Mouse (Mus musculus) cerebellum, adult 9-11 months (tissue): ENCODE data around the gene Rnf151.
A peak's percentile ranks its signal among the peaks of the same experiment; 100 is the strongest.
"Not testable (repeated sequence)": the region's sequence is repeated elsewhere in the genome, so short reads cannot be mapped to it uniquely, and the experiment has no call there.

Experiments
- DNase-seq: peaks from one replicate; pipeline ENCODE4 v3.0.0; 2022

Rnf151 gene

DNA sequence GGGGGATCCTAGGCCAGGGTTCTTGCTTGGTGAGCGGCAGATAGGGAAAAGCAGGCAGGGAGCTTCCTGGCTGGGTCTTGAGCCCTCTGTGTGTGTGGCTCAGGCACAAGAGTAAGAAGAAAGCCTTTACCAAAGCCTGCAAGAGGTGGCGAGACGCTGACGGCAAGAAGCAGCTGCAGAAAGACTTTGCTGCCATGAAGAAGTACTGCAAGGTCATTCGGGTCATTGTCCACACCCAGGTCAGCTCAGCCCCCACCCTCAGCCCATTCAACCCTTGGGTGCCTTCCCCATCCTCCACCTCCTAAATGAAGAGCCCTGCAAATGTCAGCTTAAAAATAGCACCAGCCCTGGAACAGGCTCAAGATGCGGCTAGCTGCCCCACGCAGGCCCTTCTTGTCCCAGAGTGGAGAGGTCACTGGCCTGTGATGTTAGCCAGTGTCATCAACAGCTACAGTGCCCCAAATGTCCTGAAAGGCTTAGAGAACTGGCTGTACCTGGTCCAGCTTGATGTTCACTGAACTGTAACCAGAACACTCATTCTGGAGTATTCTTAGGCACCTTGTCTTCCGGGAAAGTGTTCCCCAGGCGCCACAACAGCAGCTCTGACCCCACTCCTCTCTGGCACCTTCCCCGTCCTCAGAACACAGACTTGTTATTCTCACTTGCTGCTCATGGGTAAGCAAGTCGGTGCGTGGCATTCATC lies 14.5 kb upstream of the Rnf151 start:
- DNase-seq, result no peak

DNA sequence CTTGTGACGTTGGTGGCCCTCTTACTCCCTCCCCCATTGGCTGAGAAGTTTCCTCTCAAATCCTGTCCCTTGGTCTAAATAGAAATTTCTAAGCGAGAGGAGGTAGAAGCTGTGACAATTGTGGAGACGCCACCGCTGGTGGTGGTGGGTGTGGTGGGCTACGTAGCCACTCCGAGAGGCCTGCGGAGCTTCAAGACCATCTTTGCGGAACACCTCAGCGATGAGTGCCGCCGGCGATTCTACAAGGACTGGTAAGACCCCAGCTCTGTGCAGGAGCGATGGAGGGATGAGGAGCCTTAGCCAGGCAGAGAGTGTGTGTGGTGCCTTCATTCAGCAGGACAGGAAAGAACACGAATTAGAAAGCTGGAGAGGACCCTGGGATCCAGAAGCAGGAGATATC lies 12.9 kb upstream of the Rnf151 start:
- DNase-seq, result no peak

DNA sequence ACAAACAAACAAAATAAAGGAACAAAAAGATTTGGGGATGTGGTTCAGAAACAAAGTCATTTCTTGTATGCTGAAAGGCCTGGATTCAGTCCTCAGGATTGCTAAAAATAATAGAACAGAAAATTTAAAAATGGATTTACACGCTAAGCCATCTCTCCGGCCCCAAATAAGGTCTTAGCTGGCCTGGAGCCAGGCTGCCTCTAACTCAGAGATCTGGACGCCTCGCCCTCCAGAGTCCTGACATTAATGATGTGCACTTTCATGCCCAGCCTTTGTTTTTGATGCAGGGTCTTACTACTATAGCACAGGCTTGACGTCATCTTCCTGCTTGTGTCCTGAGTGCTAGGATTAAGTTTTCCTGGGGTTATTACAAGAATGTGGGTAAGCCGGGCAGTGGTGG lies 11.2 kb upstream of the Rnf151 start:
- no peak for DNase-seq

DNA sequence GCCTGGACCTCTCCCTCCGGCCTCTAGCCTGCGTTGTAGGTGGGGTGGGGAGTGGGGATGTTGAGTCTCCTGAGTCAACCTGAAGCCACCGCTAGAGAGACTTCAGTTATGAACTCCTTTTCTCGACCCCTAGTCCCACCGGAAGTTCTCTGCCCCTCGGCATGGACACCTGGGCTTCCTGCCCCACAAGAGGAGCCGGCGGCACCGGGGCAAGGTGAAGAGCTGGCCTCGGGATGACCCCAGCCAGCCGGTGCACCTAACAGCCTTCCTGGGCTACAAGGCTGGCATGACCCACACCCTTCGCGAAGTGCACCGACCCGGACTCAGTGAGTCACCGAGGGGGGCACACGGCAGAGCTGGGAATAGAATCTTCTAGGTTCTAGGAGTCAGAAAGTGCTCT lies 10.3 kb upstream of the Rnf151 start:
- no peak for DNase-seq

DNA sequence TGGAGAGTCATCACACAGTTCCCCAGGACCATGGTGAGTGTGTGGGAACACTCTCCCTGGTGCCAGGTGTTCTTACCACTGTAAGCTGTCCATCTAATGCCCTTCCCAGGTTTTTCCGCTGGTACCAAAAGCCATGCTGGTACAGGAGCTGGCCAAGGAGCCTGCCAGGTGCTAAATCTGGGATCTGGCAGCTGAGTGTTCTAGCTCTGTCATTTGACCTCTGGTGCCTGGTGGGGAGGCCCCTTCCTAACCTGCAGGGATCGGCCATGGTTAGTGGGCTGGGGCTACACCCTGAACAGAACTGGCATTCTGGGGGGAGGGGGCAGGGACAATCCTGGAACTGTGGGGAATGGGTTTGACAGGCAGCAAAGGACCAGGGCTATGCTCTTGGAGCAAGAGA lies 9.8 kb upstream of the Rnf151 start, which contains the start of gene Rpl3l:
Gene Rpl3l (plus strand): TSS at position 203 of the 400 bp plus-strand sequence.
- no peak for DNase-seq

DNA sequence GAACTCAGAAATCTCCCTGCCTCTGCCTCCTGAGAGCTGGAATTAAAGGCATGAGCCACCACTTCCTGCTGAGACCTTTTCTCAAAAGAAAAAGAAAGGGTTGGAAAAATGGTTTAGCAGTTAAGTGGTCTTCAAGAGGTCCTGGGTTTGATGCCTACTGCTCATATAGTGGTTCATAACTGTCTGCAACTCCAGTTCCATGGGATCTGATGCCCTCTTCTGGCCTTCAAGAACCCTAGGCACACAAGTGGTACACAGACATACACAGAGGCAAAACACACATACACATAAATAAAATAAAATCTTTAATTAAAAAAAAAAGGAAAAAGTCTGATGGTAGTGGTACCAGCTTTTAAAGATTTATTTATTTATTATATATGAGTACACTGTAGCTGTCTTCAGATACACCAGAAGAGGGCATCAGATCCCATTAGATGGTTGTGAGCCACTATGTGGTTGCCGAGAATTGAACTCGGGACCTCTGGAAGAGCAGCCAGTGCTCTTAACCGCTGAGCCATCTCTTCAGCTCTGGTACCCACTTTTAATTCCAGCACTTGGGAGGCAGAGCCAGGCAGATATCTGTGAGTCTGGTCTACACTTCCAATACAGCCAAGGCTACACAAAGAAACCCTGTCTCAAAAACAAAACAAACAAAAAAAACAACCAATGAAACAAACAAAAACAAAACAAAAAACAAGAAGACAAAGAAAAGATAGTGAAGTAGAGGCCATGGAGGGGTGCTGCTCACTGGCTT lies 8.0 kb upstream of the Rnf151 start:
- no peak for DNase-seq

DNA sequence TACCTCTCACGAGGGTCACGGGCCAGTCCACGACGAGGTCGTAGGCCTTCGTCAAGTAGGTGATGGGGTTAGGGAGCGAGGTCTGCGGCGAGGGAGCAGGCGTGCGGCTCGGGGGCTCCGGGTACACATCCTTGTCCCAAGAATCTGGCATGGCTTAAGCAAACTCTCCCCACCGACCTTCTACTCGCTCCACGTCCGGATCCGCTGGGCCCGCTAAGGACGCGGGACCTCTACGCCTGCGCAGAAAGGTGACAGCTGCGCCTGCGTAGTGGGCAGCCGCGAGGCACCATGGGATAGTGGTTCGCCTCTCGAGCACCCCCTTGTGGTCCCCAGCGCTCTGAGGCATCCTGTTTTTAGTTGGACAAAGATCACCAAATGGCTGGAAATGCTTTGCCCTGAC lies 6.3 kb upstream of the Rnf151 start, which contains the start of gene Ndufb10:
Gene Ndufb10 (minus strand): TSS at position 295 of the 400 bp plus-strand sequence.
- peak; percentile 94 for DNase-seq

DNA sequence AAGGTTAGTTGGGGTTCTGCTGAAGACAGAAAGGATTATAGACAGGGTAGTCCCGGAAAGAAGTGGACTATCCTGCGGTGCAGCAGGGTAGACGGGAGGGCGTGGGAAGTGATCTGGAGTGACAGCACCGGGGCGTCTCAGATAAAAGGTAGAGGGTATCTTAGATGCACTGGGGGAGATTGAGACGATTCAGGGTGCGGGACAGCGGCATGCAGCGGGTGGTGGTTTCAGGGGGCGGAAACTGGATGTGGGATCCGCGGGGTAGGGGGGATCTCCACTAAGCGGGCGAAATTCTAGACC lies 6.0 kb upstream of the Rnf151 start:
- no peak for DNase-seq

DNA sequence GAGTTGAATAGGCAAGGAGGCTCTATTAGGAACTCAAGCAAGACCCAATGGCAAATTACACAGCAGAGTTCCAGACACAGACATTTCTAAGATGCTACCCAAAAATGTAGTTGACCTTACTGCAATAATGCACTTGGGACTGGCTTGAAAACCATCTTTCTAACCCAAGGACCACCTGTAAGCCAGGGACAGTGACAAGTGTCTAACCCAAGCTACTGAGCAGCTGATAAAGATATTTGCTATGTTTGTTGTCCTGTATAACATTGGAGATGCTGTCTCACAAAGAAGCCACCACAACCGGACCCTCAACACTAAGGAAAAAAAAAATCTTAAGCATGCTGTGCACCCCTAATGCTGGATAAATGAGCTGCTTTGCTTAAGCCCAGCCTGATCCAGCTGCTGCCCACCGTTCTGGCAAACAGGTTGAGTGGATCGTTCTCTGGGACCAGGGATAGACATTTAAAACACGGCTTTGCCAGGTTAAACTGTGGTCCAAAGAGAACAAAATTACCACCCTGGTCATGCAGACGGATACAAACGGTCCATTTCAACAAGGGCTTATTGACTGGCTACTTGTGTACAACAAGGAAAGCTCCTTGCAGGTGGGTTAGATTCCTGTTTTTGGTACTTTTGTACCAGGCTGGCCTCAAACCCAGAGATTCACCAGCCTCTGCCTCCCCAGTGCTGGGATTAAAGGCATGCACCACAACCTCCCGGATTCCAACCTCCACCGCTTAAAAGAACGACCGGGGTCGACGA lies 5.4 kb upstream of the Rnf151 start:
- DNase-seq, result no peak

DNA sequence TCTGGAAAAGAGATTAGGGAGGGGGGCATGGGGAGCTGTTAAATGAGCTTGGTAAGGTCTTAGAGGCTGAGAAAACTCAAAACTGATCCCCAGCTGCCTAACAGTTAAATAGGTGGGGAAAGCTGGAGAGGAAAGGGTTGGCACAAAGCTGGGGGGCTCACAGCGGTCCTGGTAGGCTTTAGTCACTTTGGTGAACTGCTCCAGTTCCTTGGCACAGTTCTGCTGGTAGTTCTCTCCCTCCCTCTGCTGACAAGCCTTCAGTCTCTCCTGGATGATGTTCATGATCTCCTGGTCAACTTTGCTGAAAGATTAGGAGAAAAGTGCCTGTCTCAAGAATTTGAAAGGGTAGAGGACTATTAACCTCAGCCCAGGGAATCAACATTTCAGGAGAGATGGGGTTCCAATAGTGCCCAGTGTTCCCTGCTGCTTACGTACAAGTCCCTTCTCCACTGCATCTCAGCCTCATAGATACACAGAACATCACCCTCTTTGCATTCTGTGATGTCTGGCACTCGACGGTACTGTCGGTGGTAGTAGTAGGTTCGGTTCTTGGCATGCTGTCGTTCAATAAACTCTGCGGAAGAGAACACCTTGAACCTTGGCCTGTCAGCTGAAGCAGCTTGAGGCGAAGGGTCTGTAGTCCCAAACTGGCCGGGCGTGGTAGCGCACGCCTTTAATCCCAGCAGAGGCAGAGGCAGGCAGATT lies 4.5 kb upstream of the Rnf151 start:
- no peak for DNase-seq

DNA sequence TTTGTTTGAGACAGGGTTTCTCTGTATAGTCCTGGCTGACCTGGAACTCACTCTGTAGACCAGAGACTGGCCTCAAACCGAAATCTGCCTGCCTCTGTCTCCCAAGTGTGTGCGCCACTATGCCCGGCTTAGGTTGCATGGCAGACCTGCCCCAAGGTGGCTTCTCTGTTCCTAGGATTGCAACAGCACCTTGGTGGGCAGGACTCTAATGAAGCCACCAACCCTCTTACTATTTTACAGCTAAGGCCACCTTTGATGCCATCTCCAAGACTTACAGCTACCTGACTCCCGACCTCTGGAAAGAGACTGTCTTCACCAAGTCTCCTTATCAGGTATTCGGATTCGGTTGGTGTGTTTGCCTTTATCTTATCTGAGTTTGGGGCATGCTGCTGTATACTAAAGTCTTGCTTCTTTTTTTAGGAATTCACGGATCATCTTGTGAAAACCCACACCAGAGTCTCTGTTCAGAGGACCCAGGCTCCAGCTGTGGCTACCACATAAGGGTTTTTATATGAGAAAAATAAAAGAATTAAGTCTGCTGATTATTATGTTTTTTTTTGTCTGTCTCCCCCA lies 3.6 kb upstream of the Rnf151 start:
- not testable (repeated sequence) for DNase-seq

DNA sequence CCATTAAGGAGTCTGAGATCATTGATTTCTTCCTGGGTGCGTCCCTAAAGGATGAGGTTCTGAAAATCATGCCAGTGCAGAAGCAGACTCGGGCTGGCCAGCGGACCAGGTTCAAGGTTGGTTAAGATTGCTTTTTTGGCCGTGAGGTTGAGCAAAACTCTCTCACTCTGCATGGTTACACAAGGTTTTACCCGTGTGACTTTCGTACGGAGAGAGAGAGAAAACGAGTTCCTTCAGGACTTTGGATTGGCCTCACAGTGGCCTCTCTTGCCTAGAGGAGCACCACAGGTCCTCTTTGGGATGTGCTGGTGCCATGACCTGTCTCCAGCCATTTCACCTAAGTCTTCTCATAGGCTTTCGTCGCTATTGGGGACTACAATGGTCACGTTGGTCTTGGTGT lies 2.8 kb upstream of the Rnf151 start:
- peak; percentile 31 for DNase-seq

DNA sequence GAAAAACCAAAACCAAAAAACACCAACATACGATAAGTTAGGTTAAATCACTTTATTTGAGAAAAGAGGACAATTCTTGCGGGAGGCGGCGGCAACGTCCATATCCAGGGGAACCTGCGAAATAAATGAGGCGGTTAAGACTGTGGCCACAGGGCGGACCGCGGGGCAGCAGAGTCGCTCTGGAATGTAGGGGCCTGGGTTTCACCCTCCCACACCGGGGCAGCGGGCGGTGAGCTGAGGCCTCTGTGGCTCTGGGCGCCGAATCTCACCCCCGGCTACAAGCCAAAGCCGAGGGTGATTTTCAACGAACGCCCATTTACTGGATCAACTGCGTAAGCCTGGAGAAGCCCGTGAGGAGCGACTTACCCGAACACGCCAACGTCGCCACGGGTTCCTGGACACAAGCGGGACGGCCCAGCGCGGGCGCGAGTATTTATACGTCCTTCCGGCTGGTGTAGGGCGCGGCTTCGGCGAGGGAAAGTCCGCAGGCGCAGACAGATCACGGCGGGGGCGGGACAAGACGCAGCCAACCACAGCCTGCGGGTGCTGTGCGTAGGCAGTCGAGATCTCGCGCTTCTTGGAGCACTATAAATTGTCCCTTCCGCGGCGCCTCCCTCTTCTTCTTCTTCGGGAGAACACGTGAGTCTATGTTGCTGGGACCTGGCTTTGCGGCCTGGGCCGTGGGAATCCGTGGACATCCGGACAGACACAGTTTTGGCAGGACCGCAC lies 1.8 kb upstream of the Rnf151 start:
- DNase-seq, result peak; percentile 99

DNA sequence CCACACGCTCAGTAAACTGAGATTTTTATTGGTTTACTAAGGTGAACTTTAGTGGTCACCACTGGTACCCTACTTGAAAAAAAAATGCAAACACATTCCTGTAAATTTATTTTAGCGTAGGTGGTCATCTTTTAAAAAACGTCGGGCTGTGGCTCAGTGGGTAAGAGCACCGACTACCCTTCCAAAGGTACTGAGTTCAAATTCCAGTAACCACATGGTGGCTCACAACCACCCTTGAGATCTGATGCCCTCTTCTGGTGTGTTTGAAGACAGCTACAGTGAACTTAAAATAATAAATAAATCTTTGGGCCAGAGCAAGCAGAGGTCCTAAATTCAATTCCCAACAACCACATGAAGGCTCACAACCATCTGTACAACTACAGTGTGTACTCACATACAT lies 1.1 kb upstream of the Rnf151 start:
- DNase-seq, result not testable (repeated sequence)

DNA sequence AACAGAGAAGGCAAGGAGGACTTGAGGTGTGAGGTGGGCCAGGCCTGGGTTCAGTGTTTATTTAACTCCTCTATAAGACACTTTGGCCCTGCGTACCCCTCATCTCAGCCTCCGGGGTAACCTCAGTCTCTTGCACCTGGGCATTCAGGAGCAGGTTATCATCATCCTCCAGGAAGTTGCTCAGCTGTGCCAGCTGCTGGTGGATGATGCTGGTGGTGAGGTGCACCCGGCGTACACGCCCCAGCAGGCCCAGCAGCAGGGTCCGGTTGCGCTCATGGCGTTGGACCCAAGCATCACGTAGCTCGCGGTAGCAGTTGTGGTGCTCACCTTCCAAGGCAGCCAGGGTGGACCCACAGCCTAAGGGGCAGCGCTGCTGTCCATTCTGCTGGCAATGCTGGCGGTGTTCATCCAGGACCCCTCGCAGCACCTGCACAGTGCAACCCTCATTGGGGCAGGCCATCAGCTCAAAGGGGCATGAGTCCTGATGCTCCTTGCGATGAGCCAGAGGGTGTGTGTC lies 1.6 kb downstream of the Rnf151 start:
- peak; percentile 34 for DNase-seq

DNA sequence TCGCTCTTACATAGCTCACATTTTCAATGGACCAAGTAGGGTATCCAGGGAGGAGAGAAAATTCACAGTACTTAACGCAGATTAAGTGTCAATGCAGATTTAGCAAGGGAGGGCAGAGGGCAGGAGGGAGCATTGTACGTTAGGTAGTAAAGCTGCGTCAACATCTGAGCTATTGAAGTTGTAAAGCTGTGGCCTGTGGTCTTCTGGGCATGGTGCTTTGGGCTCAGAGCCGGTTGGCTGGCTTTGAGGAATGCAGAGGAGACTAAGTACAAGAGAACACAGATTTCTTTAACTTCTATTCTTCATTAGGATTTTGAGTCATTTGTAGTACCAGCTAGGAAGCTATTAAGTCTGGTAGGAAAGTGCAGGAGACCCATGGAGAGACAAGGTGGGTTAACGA lies 2.3 kb downstream of the Rnf151 start:
- DNase-seq, result no peak

DNA sequence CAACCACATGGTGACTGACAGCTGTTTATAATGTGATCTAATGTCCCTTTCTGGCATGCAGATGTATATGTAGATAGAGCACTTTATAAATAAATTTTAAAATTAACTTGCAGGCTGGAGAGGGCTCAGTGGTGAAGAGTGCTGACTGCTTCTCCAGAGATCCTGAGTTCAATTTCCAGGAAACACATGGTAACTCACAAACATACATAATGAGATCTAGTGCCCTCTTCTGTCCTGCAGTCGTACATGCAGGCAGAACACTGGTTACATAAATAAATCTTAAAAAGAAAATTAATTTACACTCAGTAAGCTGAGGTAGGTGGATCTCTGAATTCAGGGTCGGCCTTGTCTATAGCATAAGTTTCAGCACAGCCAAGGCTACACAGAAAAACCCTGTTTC lies 9.2 kb downstream of the Rnf151 start:
- no peak for DNase-seq

DNA sequence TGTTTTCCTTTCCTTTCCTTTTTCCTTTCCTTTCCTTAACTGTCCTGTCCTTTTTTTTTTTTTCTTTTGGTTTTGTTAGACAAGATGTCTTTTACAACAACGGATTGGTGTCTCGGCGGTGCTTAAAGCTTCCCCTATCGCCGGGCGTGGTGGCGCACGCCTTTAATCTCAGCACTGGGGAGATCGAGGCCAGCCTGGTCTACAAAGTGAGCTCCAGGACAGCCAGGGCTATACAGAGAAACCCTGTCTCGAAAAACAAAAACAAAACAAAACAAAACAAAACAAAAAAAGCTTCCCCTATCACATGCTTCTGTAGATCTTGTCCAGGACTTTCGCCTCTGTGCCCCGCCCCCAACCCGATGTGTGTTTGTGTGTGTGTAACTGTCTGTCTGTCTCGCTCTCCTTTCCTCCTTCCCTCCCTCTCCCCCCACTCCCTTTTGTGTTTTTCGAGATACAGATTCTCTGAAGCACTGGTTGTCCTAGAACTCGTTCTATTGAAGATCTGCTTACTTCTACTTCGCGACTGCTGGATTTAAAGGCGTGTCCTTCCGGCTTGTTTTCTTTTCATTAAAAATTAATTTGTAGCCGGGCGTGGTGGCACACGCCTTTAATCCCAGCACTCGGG lies 9.9 kb downstream of the Rnf151 start:
- peak; percentile 21 for DNase-seq

DNA sequence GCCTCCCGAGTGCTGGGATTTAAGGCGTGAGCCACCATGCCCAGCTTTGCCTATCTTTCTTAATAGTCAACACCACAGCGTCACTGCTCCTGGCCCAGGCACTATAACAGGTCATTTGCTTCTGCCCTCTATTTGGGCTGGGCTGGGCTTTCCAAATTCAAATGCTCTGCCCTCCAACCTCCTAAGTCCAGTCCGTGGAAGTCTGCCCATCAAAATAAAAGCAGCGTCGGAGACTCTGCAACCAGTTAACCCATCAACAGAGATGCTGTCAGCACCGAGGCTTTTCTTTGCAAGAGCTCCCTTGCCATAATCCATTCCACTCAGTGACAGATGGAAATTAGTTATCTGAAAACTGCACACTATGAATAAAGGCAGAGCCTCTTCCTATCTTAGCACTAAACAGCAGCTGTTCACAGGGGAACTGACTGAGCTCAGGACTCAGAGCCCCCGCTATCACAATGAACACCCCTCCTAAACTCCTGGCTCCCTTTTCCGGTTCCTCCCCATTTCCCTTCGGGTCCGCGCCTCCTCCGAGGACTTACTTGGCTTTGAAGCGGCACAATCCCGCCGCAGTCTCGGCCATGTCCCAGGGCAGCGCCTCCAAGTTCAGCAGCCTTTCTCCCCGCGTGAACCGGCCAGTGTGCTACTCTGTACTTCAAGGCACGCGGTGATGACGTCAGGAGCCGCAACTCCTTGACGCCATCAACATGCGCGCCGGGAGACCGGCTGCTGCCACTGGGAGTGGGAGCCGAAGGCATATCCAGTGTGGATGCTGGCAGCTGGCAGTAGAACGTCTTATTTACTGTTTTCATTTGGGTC lies 10.7 kb downstream of the Rnf151 start, which contains the start of gene Tbl3:
Gene Tbl3 (minus strand): TSS at position 679 of the 819 bp plus-strand sequence.
- peak; percentile 92 for DNase-seq

DNA sequence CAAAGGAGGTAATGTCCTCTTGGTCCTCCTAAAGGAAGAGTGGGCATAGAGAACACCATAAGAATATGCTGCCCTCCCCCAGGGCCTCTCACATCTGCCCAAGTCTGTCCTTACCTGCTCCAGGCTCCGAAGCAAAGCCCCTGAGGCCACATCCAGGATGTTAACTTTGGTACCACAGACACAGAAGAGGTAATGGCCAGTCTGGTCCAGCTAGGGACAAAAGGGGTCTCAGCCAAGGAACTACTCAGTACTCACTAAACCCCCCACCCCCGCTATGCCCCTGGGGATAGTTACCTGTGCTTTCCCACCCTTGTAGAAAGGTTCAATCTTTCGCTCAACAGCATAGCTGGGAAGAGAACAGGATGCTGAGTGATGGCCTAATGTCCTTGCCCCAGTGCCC lies 12.0 kb downstream of the Rnf151 start:
- peak; percentile 27 for DNase-seq
